Mouse (Mus musculus): ENCODE measurements around the gene Rnf149. TPM values are rescaled to one million over a fixed set of nuclear protein-coding genes. Genes with fewer than 3 reads are reported as not detected.

Gene Rnf149
- polyA plus RNA-seq, 1 experiment: 16.6 TPM

DNA sequence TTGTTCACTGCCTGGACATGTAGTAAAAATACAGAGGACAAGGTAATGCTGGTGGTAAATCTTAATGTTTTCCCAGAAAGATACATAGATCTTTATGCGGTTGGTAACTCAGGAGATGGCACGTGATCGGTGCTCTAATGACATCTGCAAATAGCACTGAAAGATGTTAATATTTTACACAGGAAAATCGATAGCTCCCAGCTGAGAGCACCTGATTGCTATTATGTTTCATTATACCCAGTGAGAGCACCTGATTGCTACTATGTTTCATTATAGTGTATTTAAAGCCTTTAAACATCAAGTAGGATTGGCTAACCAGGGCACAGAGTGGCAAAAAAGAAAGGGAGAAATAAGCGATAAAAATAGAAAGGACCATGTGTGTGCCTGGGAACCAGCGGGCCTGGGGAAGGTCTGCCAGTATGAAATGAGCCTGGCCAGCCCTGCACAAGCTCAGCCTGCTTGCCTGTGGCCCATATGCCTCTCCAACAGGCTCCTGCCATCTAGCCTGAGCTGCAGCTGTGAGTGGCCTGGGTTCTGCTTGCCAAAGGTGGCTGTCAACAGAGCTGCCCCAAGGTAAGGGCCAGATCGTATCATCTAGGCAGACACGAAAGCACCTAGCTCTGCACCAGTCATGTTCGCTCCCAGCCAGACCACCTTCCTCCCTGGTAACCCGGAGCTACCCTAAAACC, 61.8 kb downstream of the Rnf149 start:
- no peak overlapping the region for H3K27ac ChIP-seq (ENCODE audit: control insufficient read depth, insufficient read depth, low read length)
- 95% methylated on average over 10 of the region's 10 CpGs for WGBS
- no peak overlapping the region for H3K4me3 ChIP-seq (ENCODE audit: control insufficient read depth, insufficient read depth, low read length)
- H3K4me1 ChIP-seq (replicated peaks; ENCODE audit: control insufficient read depth, insufficient read depth, low read length): no peaks in the 10 kb centered on the region
- no peak for DNase-seq
- no peaks in the 10 kb centered on the region for H3K36me3 ChIP-seq (ENCODE audit: control insufficient read depth, insufficient read depth, low read length)
- no peaks in the 10 kb centered on the region for H3K27me3 ChIP-seq (ENCODE audit: control insufficient read depth, insufficient read depth, low read length)
- TF ChIP-seq POLR2A (IDR thresholded peaks at IDR 0.05; ENCODE audit: control insufficient read depth, extremely low read depth, insufficient read depth, low read length, poor library complexity): no peak
- no peak for TF ChIP-seq CTCF (IDR thresholded peaks at IDR 0.05; ENCODE audit: borderline replicate concordance, control insufficient read depth, extremely low read depth, insufficient read depth, low read length, poor library complexity)

- WGBS: 92% methylated on average over 1 of the region's 1 CpGs
- DNase-seq: no peak
Observed at GRCm38 (mm10) chr1:39512183-39512582, 65.0 kb downstream of the Rnf149 start.

DNA sequence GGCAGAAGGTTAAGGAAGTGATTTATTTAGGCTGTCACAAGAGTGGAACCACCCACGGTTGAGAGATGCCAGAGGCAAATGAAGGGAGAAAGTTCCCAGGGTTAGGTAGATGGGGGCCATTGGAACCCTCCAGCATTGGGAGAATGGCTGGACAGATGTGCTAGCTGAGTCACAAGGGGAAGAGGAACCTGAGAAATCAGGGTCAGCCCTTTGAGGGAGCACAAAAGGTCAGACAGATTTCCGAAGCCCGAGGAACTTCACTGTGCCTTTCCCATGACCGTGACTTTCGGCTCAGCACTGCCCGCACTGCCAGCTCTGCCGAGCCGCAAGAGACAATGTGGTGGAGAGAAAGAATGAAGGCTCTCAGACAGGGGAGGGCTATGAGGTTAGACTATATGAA, 65.4 kb downstream of the Rnf149 start:
- Histone ChIP-seq H3K36me3 (ENCODE audit: control insufficient read depth, insufficient read depth, low read length) (no peaks in the 10 kb centered on the region), H3K4me3 (ENCODE audit: control insufficient read depth, insufficient read depth, low read length) (no peak overlapping the region), H3K27me3 (ENCODE audit: control insufficient read depth, insufficient read depth, low read length) (no peaks in the 10 kb centered on the region), H3K27ac (ENCODE audit: control insufficient read depth, insufficient read depth, low read length) (no peak overlapping the region), H3K4me1 (replicated peaks; ENCODE audit: control insufficient read depth, insufficient read depth, low read length) (no peaks in the 10 kb centered on the region)
- TF ChIP-seq CTCF (IDR thresholded peaks at IDR 0.05; ENCODE audit: borderline replicate concordance, control insufficient read depth, extremely low read depth, insufficient read depth, low read length, poor library complexity) (no peak), POLR2A (IDR thresholded peaks at IDR 0.05; ENCODE audit: control insufficient read depth, extremely low read depth, insufficient read depth, low read length, poor library complexity) (no peak)
- 94% methylated on average over 8 of the region's 8 CpGs for WGBS
- DNase-seq: no peak

More at GRCm38 (mm10) chr1:39512183-39512582, 65.0 kb downstream of the Rnf149 start:
- H3K36me3 ChIP-seq (ENCODE audit: control insufficient read depth, insufficient read depth, low read length): no peaks in the 10 kb centered on the region
- no peaks in the 10 kb centered on the region for H3K4me1 ChIP-seq (replicated peaks; ENCODE audit: control insufficient read depth, insufficient read depth, low read length)
- H3K27me3 ChIP-seq (ENCODE audit: control insufficient read depth, insufficient read depth, low read length): no peaks in the 10 kb centered on the region
- H3K4me3 ChIP-seq (ENCODE audit: control insufficient read depth, insufficient read depth, low read length): no peak overlapping the region
- TF ChIP-seq POLR2A (IDR thresholded peaks at IDR 0.05; ENCODE audit: control insufficient read depth, extremely low read depth, insufficient read depth, low read length, poor library complexity): no peak
- TF ChIP-seq CTCF (IDR thresholded peaks at IDR 0.05; ENCODE audit: borderline replicate concordance, control insufficient read depth, extremely low read depth, insufficient read depth, low read length, poor library complexity): no peak
- no peak overlapping the region for H3K27ac ChIP-seq (ENCODE audit: control insufficient read depth, insufficient read depth, low read length)

DNA sequence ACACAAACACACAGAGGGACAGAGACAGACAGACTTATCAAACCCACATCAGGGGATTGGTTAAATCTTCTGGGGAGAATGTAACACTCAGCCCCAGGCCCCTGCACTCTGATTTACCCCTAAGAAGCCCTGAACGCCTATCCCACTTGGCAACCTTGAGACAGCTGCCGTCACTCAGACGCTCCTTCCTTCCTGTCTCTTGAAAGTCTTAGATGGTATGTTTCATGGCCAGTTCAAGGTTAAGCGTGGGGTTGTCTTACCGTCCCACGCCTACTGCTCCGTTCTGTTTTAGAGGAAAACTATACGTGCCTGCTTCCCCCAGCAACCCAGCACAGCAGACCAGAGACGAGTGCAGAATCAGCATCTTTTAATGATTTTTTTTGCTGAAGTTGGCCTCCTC, 71.6 kb downstream of the Rnf149 start:
- H3K4me1 ChIP-seq (replicated peaks; ENCODE audit: control insufficient read depth, insufficient read depth, low read length): peaks cover 8% of the 10 kb centered on the region; the same call in 1 of the 2 replicates
- no peak overlapping the region for H3K4me3 ChIP-seq (ENCODE audit: control insufficient read depth, insufficient read depth, low read length)
- no peaks in the 10 kb centered on the region for H3K36me3 ChIP-seq (ENCODE audit: control insufficient read depth, insufficient read depth, low read length)
- H3K27ac ChIP-seq (ENCODE audit: control insufficient read depth, insufficient read depth, low read length): no peak overlapping the region
- WGBS: 50% methylated on average over 9 of the region's 9 CpGs
- DNase-seq: no peak
- TF ChIP-seq CTCF (IDR thresholded peaks at IDR 0.05; ENCODE audit: borderline replicate concordance, control insufficient read depth, extremely low read depth, insufficient read depth, low read length, poor library complexity): no peak
- no peak for TF ChIP-seq POLR2A (IDR thresholded peaks at IDR 0.05; ENCODE audit: control insufficient read depth, extremely low read depth, insufficient read depth, low read length, poor library complexity)
- no peaks in the 10 kb centered on the region for H3K27me3 ChIP-seq (ENCODE audit: control insufficient read depth, insufficient read depth, low read length)

GRCm38 (mm10) chr1:39504261-39504660, 72.9 kb downstream of the Rnf149 start:
- peaks cover 8% of the 10 kb centered on the region; the same call in 1 of the 2 replicates for H3K4me1 ChIP-seq (replicated peaks; ENCODE audit: control insufficient read depth, insufficient read depth, low read length)
- no peak overlapping the region for H3K4me3 ChIP-seq (ENCODE audit: control insufficient read depth, insufficient read depth, low read length)
- no peak overlapping the region for H3K27ac ChIP-seq (ENCODE audit: control insufficient read depth, insufficient read depth, low read length)
- no peaks in the 10 kb centered on the region for H3K36me3 ChIP-seq (ENCODE audit: control insufficient read depth, insufficient read depth, low read length)
- H3K27me3 ChIP-seq (ENCODE audit: control insufficient read depth, insufficient read depth, low read length): no peaks in the 10 kb centered on the region
- WGBS: 11% methylated on average over 1 of the region's 1 CpGs
- DNase-seq: peak; percentile 17
- no peak for TF ChIP-seq CTCF (IDR thresholded peaks at IDR 0.05; ENCODE audit: borderline replicate concordance, control insufficient read depth, extremely low read depth, insufficient read depth, low read length, poor library complexity)
- TF ChIP-seq POLR2A (IDR thresholded peaks at IDR 0.05; ENCODE audit: control insufficient read depth, extremely low read depth, insufficient read depth, low read length, poor library complexity): no peak

GRCm38 (mm10) chr1:39502817-39503633, 74.2 kb downstream of the Rnf149 start:
- DNase-seq: peak; percentile 13
- no peaks in the 10 kb centered on the region for H3K27me3 ChIP-seq (ENCODE audit: control insufficient read depth, insufficient read depth, low read length)
- no peak overlapping the region for H3K27ac ChIP-seq (ENCODE audit: control insufficient read depth, insufficient read depth, low read length)
- H3K4me3 ChIP-seq (ENCODE audit: control insufficient read depth, insufficient read depth, low read length): no peak overlapping the region
- H3K36me3 ChIP-seq (ENCODE audit: control insufficient read depth, insufficient read depth, low read length): no peaks in the 10 kb centered on the region
- peaks cover 8% of the 10 kb centered on the region; the same call in 1 of the 2 replicates for H3K4me1 ChIP-seq (replicated peaks; ENCODE audit: control insufficient read depth, insufficient read depth, low read length)
- TF ChIP-seq CTCF (IDR thresholded peaks at IDR 0.05; ENCODE audit: borderline replicate concordance, control insufficient read depth, extremely low read depth, insufficient read depth, low read length, poor library complexity): no peak
- no peak for TF ChIP-seq POLR2A (IDR thresholded peaks at IDR 0.05; ENCODE audit: control insufficient read depth, extremely low read depth, insufficient read depth, low read length, poor library complexity)
- 53% methylated on average over 17 of the region's 17 CpGs for WGBS

Other genes with a start within 250 kb of the Rnf149 start
- 336 and 375 TPM in 2 replicates for gene Rpl31, start 209.6 kb downstream of the Rnf149 start, polyA plus RNA-seq (2012; rRNA removed)
- 24.7 and 26.8 TPM in 2 replicates for gene Tbc1d8, start 98.7 kb downstream of the Rnf149 start, polyA plus RNA-seq (2012; rRNA removed)
- gene Cnot11, start 42.4 kb downstream of the Rnf149 start, polyA plus RNA-seq (2012; rRNA removed): 37.3 and 50.9 TPM in 2 replicates
- 0.16 and 0.18 TPM in 2 replicates for gene Creg2, start 74.1 kb upstream of the Rnf149 start, polyA plus RNA-seq (2012; rRNA removed)
- gene Rfx8, start 143.6 kb upstream of the Rnf149 start, polyA plus RNA-seq (2012; rRNA removed): 0.15 and 0.19 TPM in 2 replicates
- gene Gm3646, start 227.9 kb upstream of the Rnf149 start, polyA plus RNA-seq (2012; rRNA removed): not detected in 2 replicates